Mouse (Mus musculus): ENCODE measurements around the gene Apob.
"Not testable (repeated sequence)": the region's sequence is repeated elsewhere in the genome, so short reads cannot be mapped to it uniquely, and the experiment has no call there.

The Apob gene

DNA sequence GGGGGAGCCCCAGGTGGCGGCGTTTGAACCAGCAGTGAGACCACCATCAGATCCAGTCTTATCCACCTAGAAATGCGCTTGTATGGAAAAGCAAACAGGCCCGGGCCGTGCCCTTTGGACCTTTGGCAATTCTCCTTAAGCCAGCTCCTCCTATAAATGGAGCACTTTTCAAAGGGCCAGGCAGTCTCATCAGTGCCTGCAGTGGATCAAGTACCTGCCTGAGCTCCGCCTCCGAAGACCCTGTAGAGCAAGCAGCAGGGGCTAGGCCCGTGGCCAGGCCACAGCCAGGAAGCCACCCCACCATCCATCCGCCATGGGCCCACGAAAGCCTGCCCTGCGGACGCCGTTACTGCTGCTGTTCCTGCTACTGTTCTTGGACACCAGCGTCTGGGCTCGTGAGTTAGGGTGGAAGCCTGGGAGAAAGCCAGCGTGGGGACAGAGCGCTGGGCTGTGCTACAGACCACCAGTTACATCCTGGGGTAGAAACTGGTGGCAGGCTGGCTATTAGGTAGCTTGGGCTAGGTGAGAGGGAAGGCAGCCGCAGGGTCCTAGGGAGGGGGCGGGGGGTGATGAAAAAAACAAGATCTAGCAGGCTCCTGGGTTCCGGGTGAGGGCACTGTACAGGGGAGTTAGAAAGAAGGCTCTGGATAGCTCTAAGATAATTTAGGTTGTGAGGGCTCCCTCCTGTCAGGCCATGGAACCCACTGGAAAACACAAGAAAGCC, at the start of gene Apob:
TSS of gene Apob (plus strand) at position 183 of the 724 bp plus-strand sequence.
- no peak for DNase-seq (ENCODE audit: low spot score in 2 of 2)

GRCm38 (mm10) chr12:7932405-7932920, 45.0 kb upstream of the Apob start:
- DNase-seq (ENCODE audit: low spot score in 2 of 2) = no peak

- DNase-seq (ENCODE audit: low spot score in 2 of 2) = no peak
Measured at GRCm38 (mm10) chr12:7950098-7950745, 27.2 kb upstream of the Apob start.

DNA sequence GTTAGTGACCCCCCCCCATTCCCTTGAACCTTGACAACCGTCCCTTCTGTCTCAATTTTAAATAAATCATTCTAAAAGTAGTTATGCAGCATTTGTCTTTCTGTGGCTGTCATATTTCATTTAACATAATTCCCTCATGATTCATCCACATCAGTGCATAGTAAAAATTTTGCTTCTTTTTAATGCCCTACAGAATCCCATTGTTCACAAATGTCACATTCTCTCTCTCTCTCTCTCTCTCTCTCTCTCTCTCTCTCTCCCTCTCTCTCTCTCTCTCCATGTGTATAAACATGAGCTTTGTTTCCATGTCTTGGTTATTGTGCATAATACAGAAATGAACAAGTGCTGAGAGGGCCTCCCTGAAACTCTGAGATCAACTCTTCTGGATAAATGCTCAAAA, 18.6 kb upstream of the Apob start:
- no peak for DNase-seq (ENCODE audit: low spot score in 2 of 2)

DNA sequence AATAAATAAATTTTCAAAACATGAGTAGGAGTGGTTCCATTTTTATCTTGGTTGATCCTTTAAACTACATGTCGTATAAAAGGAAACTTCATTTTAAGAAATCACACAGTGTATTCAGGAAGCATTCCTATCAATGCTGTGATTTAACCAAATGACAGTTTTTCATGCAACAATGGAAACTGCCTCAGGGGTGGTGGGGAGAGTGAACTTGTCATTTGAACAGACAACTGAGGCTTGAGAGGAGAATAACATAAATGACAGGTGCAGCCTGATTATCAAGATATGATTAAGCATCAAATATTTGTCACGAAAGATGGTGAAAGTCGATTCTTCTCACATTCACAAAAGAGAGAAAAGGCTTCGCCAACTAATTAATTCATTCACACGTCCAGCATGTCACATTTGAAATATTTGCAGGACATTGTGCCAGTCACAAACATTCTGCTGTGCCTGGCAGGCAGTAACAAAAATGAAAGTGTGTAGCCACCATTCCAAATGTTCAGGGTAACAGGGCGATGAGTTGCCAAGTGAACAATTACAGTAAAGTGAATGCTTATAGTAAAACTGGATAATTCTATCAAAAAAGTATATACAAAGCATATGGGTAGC, 18.0 kb upstream of the Apob start:
- DNase-seq (ENCODE audit: low spot score in 2 of 2) = no peak

DNA sequence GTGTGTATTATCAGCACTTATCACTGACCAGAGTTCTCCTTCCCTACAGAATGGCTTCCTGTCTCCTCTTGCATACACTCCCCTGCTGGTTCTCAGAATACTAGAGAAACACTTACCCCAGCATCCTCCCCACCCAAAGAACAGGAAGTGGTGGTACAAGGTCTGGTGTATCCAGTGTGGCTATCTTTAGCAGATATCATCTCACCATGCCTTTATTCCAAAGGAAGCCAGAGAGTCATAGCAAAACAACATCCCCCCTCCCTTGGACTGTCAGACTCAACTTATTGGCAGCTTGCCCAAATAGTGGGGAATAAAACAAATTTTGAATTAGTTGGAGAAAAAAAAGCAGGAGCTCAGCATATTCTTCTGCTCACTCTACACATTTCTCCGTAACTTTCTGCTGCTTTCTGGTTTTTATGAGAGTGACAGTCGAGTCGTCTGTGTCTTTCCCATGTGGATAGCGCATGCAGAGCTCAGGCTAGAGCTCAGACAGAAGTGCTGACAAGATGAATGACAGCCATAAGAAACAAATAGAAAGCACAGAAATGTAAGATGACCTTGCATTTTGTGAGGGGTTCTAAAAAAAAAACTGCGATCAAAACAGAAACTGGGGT, 15.0 kb upstream of the Apob start:
- no peak for DNase-seq (ENCODE audit: low spot score in 2 of 2)

DNA sequence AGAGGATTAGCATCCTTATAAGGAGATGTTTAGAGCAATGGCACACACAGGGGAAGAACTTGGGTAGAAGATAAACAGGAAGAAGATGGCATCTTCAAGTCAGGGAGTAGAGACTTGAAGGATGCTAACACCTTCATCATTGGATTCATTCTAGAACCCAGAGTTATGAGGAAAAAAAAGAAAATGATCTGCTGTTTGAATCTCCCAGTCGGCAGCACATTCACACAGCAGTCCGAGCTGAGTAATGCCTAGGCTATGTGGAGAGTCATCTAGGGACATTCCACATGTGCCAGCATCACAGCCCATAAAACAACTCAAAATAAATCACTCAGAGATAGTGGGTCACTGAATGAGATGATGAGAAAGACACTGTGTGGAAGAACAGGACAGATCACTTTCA, 10.2 kb upstream of the Apob start:
- DNase-seq (ENCODE audit: low spot score in 2 of 2) = no peak

DNA sequence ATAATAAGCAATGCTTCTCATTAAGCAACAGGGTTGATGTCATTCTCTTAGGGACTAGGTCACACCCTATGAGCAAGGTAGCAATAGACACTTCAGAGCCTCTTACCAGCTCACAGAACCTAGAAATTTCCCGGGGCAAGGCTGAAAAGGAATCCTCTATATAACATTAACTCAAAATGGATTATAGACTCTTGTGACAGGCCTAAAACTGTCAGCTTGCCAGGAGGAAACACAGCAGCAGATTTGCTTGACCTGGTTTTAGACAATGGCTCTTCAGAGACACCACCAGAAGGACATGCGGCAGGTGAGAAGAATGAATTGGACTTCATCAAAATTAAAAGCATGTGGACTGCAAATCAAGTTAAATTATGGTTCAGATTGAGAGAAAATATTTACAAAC, 7.1 kb upstream of the Apob start:
- no peak for DNase-seq (ENCODE audit: low spot score in 2 of 2)

GRCm38 (mm10) chr12:7970817-7971216, 6.6 kb upstream of the Apob start:
- DNase-seq (ENCODE audit: low spot score in 2 of 2) = no peak

DNA sequence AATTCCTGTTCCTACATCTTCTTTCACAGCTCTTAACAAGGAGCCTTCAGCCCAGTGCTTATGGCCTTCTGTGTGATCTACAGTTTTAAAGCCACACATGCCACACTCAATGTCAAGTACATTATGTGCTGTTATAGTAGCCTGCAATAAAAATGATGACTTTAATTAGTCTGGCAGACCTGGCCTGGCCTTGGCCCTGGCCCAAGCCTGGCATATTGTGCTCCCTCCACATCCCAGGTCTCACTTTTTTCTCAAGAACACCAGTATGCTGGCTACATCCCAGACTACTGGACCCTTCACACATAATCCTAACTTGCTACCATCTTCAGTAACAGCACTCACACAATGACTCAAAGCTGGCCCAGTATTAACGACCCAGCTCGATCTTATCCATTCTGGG, 5.7 kb upstream of the Apob start:
- DNase-seq (ENCODE audit: low spot score in 2 of 2) = no peak

DNA sequence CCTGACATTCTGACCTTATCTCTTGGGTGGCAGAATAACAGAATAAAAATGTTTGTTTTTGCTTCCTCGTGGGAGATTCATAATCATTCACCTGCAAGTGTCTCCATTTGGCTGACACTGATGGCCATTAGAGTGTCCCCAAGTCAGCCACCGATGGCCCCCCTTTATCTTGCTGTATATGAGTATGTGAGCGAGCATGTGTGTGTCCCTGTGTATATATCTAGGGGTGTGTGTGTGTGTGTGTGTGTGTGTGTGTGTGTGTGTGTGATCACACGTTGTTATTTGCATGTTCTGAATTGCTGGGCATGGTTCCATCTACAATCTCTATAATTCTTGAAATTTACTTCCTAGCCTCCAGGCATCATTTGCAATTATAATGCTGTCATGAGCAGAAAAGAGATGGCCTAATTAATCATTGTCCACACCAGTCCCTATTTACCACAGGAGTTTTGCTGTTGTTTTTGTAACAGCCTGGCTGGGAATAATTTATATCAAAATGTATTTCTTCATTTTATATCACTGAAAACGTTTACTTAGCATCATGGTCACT, 3.6 kb upstream of the Apob start:
- no peak for DNase-seq (ENCODE audit: low spot score in 2 of 2)

GRCm38 (mm10) chr12:7978190-7978884, 889 bp downstream of the Apob start:
- DNase-seq (ENCODE audit: low spot score in 2 of 2) = peak; percentile 30 to 74

- no peak for DNase-seq (ENCODE audit: low spot score in 2 of 2)
Measured at GRCm38 (mm10) chr12:7984411-7984810, 7.0 kb downstream of the Apob start.

GRCm38 (mm10) chr12:7990804-7991203, 13.4 kb downstream of the Apob start:
- DNase-seq (ENCODE audit: low spot score in 2 of 2) = peak in 1 of 2 experiments; percentile 14

- no peak for DNase-seq (ENCODE audit: low spot score in 2 of 2)
Measured at GRCm38 (mm10) chr12:7991570-7991969, 14.1 kb downstream of the Apob start.

DNA sequence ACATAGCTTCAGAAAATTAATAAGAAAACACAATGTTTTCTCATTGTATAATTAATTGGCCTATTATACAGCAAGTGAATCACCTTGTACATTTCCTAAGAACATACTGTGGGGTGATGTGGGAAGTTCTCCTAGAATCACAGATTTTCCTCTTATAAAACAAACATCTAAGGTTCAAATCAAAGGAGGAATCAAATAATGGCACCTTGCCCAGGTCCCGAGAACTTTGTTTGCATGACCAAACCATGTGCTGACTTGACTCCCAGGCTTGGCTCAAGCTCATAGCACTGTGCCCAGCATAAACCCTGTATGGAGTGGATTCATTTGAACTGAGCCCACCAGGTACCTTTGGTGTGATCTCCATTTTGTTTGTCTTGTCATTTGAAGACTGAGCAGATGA, 43.5 kb downstream of the Apob start:
- DNase-seq (ENCODE audit: low spot score in 2 of 2) = no peak

GRCm38 (mm10) chr12:8029520-8029919, 52.1 kb downstream of the Apob start:
- DNase-seq (ENCODE audit: low spot score in 2 of 2) = no peak

DNA sequence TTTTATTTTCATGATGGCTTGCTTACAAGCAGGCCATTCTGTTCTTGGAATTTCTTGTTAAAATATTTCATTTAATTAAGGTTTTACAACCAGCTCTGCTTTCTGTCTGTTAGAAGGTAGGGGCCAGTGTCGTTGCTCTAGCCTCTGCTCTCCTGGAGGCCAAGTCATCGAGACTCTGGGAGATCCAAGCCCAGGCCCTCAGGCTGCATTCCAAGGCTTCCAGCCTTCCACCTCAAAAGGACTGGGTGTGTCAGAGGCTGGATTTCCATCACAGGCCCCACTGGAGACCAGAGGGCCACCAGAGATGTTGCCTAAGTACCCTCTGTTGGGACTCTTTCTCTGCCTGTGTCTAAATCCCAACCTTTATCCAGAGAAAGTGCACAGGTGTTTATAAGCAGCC, 52.6 kb downstream of the Apob start:
- DNase-seq (ENCODE audit: low spot score in 2 of 2) = no peak

GRCm38 (mm10) chr12:8031169-8031568, 53.7 kb downstream of the Apob start:
- not testable (repeated sequence) for DNase-seq (ENCODE audit: low spot score in 2 of 2)

DNA sequence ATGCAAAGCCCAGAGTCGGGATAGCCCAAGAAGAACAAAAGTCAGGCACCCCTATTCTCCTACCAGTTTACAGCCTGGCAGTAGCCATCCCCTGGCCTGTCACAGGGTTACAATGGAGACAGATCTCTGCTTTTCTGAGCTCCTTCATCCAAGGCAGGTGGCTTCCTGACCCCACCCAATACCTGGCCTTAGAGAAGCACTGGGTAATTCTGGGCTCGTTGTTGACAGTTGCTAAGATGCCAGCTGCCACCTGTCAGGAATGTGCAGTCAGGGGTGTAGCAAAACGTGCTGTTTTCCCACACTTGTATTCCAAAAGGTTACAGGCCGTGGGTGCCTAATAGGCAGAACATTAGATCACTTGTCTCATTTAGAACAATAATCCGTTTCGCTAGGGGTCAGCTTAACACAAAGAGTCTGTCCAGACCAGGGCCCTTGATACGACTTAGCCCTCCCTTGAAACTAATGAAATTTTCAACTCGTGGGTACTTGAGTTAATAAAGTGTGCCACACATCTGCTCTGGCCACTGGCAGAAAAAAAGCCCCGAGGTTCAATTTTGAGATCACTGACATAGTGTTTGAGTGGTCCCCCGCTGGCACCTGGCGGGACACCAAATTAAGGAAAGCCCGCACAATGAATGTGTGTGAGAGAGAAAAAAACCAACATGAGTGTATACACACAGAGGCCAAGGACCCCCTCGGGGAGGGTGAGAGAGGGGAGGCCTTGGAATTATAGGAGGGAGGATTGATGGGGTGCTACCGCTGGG, 54.3 kb downstream of the Apob start:
- no peak for DNase-seq (ENCODE audit: low spot score in 2 of 2)

GRCm38 (mm10) chr12:8032359-8032755, 54.9 kb downstream of the Apob start:
- no peak for DNase-seq (ENCODE audit: low spot score in 2 of 2)

All from frontal cortex, postnatal 14 days (tissue).